Mouse (Mus musculus) forebrain, embryonic 11.5 days (tissue): ENCODE results near the gene Lipt1. TPM values are rescaled to one million over a fixed set of nuclear protein-coding genes. Genes with fewer than 3 reads are reported as not detected.
A peak's percentile ranks its signal among the peaks of the same experiment; 100 is the strongest.

Source experiments
- ATAC-seq: fragments of 200-750 bp; cut with Nextera tagmentation; replicated peaks from 2 replicates; pipeline ENCODE4 v1.8.0; 2017; ENCODE audit warnings: moderate TSS enrichment; ENCODE audit not compliant: low FRiP score
- DNase-seq: peaks from one replicate; pipeline ENCODE4 v3.0.0-alpha.2; 2017; ENCODE audit warnings: low spot score
- H3K27ac ChIP-seq: fragments of 300-500 bp; sonication (generic); 2 replicates; pipeline ENCODE4 v1.5.1; 2014; ENCODE audit warnings: low read depth, low read length
- H3K27me3 ChIP-seq: fragments of 300-500 bp; sonication (generic); 2 replicates; pipeline ENCODE4 v1.6.1; 2014; ENCODE audit warnings: mild to moderate bottlenecking, low read length, mixed read lengths; ENCODE audit not compliant: control insufficient read depth, insufficient read depth
- H3K36me3 ChIP-seq: fragments of 300-500 bp; sonication (generic); 2 replicates; pipeline ENCODE4 v1.6.1; 2014; ENCODE audit warnings: mild to moderate bottlenecking, low read length, moderate library complexity, mixed read lengths; ENCODE audit not compliant: control insufficient read depth, insufficient read depth
- H3K4me1 ChIP-seq: fragments of 300-500 bp; sonication (generic); replicated peaks from 2 replicates; pipeline ENCODE4 v1.6.1; 2014; ENCODE audit warnings: low read length, mixed read lengths; ENCODE audit not compliant: control insufficient read depth, insufficient read depth
- H3K4me2 ChIP-seq: fragments of 300-500 bp; sonication (generic); 2 replicates; pipeline ENCODE4 v1.6.1; 2014; ENCODE audit warnings: low read depth, mild to moderate bottlenecking, low read length, moderate library complexity, mixed read lengths; ENCODE audit not compliant: severe bottlenecking
- H3K4me3 ChIP-seq: fragments of 300-500 bp; sonication (generic); 2 replicates; pipeline ENCODE4 v1.5.1; 2014; ENCODE audit warnings: low read depth, low read length
- H3K9ac ChIP-seq: fragments of 300-500 bp; sonication (generic); 2 replicates; pipeline ENCODE4 v1.6.1; 2014; ENCODE audit warnings: low read length
- H3K9me3 ChIP-seq: fragments of 300-500 bp; sonication (generic); 2 replicates; pipeline ENCODE4 v1.6.1; 2016; ENCODE audit warnings: low read length, mixed read lengths; ENCODE audit not compliant: control insufficient read depth
- WGBS: fragments of 180-500 bp; shearing (Covaris S2); extraction: QIAGEN DNeasy Blood & Tissue Kit; methylation state at CpG from one replicate; pipeline ENCODE4 v1.1.7; 2014; 5-methylcytosine and 5-hydroxymethylcytosine counted together
- polyA plus RNA-seq: library from polyadenylated mRNA; unstranded; fragments of >200 nt; fragmentation: Nextera tagmentation; extraction: Ambion mirVana; gene quantifications from 2 replicates; pipeline ENCODE4 v1.2.1, GENCODE M21; 2014

Gene Lipt1
- polyA plus RNA-seq, 1 experiment from 2014 or later, result 9.1 TPM

- H3K9ac ChIP-seq, result no peak overlapping the region
- no peaks in the 10 kb centered on the region for H3K36me3 ChIP-seq
- no peaks in the 10 kb centered on the region for H3K9me3 ChIP-seq
- DNase-seq, result no peak
- H3K27ac ChIP-seq, result no peak overlapping the region
- H3K4me2 ChIP-seq, result no peak overlapping the region
- no peaks in the 10 kb centered on the region; the same call in 1 of the 2 replicates for H3K27me3 ChIP-seq
- no peak overlapping the region for H3K4me3 ChIP-seq
- no peaks in the 10 kb centered on the region; the same call in 1 of the 2 replicates for H3K4me1 ChIP-seq
- no peak for ATAC-seq
- WGBS, result 70% methylated on average over 10 of the region's 10 CpGs
These were observed 3.7 kb upstream of the Lipt1 start for GRCm38 (mm10) chr1:37867684-37868322.

DNA sequence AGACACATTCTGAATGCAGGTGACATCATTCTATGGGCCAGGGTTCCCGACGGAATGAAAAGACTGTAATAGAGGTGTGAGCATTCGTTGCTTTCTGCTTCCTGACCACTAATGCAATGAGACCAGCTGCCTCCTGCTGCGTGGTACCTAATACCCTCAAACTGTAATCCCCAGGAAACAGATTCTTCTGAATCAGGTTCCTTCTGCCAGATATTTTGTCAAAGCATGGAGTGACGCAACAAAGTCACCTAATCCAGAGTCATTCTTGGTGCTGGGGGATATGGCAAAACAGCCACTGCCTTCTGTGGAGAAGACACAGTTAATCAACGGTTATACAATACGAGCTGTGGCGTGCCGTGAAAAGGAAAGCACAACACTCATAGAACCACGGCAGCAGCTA lies 2.9 kb upstream of the Lipt1 start:
- H3K27ac ChIP-seq, result no peak overlapping the region
- no peak overlapping the region for H3K4me3 ChIP-seq
- no peak overlapping the region for H3K4me2 ChIP-seq
- no peak overlapping the region for H3K9ac ChIP-seq
- H3K9me3 ChIP-seq, result no peaks in the 10 kb centered on the region
- no peaks in the 10 kb centered on the region; the same call in 1 of the 2 replicates for H3K27me3 ChIP-seq
- DNase-seq, result no peak
- no peaks in the 10 kb centered on the region for H3K36me3 ChIP-seq
- WGBS, result 71% methylated on average over 10 of the region's 10 CpGs
- H3K4me1 ChIP-seq, result no peaks in the 10 kb centered on the region; the same call in 1 of the 2 replicates
- ATAC-seq, result no peak

- Histone ChIP-seq H3K36me3 (no peaks in the 10 kb centered on the region), H3K27ac (no peak overlapping the region), H3K27me3 (no peaks in the 10 kb centered on the region; the same call in 1 of the 2 replicates), H3K4me3 (no peak overlapping the region), H3K4me2 (no peak overlapping the region), H3K9ac (no peak overlapping the region), H3K9me3 (no peaks in the 10 kb centered on the region), H3K4me1 (no peaks in the 10 kb centered on the region; the same call in 1 of the 2 replicates)
- DNase-seq (no peak), ATAC-seq (no peak)
- WGBS, result 53% methylated on average over 2 of the region's 2 CpGs
These were observed 2.2 kb upstream of the Lipt1 start for GRCm38 (mm10) chr1:37869362-37869761.

DNA sequence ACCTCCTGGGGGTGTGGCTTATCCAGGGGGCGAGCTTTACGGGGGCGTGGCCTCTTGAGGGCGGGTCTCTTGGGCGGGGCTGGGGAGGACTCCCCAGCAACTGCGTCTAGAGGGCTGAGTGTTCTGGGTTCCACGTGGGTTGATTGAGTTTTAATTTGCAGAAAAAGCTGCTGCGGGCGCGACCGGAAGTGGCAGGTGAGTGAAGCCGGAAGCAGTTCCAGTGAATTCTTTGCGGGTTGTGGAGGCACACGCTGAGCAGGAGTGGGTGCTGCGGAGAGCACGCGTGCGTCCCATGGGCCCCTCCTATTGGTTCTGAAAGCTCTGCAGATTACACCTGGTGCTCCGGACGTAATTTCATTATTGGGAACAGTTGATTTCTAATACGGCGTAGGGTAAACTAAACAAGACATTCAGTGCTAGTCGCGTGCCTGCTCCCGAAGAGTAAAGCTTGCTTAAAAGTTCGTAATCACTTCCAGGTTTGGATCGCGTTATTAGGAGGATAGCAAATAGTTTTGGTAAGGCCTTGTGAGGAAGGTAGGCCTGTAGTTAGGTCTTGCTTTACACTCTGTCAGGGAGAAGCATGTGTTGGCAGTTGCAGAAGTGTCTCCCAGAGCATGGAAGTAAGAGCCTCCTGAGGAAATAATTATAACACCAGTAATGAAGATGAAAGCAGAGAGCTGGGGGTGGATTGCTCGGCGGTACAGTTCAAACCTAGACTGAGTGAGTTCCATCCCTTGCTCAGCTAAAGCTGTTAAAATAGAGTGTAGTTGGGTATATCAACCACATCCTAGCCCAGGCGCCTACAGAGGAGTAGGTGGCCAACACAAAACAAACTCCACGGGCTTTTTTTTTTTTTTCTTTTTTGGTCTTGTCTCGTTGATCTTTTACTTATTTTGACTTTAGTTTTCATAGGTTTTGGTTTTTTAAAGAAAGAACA lies 861 bp downstream of the Lipt1 start:
- peak; percentile 87 for DNase-seq
- 0 out of 2 replicates have a peak overlapping the region, but pooled peaks have one; percentile 12 for H3K27ac ChIP-seq
- 6% methylated on average over 33 of the region's 33 CpGs for WGBS

DNA sequence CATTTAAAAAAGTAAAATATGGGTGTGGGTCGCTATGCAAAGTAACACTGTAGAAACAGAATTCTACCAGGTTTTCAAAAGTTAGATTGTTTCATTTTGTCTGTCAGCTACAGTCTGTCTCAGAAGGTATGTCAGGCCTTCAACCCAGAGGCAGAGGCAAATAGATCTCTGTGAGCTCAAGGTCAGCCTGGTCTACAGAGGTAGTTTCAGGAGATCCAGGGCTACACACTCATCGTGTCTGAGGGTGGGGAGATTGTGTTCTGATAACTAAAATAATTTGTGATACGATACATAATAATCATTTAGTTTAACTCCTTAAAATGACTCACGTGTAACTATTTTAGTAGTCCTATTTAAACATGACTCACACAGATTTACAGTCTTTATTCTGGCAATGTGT lies 1.6 kb downstream of the Lipt1 start:
- WGBS, result 93% methylated on average over 4 of the region's 4 CpGs
- no peak overlapping the region for H3K9ac ChIP-seq
- ATAC-seq (no peak), DNase-seq (no peak)
- no peaks in the 10 kb centered on the region for H3K4me1 ChIP-seq
- no peak overlapping the region; the same call in 1 of the 2 replicates for H3K4me3 ChIP-seq
- no peak overlapping the region for H3K27ac ChIP-seq
- peak overlapping the region; percentile 61; the same call in 1 of the 2 replicates for H3K4me2 ChIP-seq
- H3K27me3 ChIP-seq, result no peaks in the 10 kb centered on the region; the same call in 1 of the 2 replicates
- H3K9me3 ChIP-seq, result peaks cover 7% of the 10 kb centered on the region; the same call in 1 of the 2 replicates
- H3K36me3 ChIP-seq, result peaks cover 8% of the 10 kb centered on the region; the same call in 1 of the 2 replicates

More for the DNA sequence above, 861 bp downstream of the Lipt1 start:
- H3K4me1 ChIP-seq, result no peaks in the 10 kb centered on the region
- peaks cover 8% of the 10 kb centered on the region; the same call in 1 of the 2 replicates for H3K36me3 ChIP-seq
- H3K4me3 ChIP-seq, result peak overlapping the region; percentile 45
- peak overlapping the region; percentile 61 for H3K4me2 ChIP-seq
- H3K27me3 ChIP-seq, result no peaks in the 10 kb centered on the region; the same call in 1 of the 2 replicates
- peaks cover 7% of the 10 kb centered on the region; the same call in 1 of the 2 replicates for H3K9me3 ChIP-seq
- peak overlapping the region; percentile 55 for H3K9ac ChIP-seq
- peak; percentile 88 for ATAC-seq

DNA sequence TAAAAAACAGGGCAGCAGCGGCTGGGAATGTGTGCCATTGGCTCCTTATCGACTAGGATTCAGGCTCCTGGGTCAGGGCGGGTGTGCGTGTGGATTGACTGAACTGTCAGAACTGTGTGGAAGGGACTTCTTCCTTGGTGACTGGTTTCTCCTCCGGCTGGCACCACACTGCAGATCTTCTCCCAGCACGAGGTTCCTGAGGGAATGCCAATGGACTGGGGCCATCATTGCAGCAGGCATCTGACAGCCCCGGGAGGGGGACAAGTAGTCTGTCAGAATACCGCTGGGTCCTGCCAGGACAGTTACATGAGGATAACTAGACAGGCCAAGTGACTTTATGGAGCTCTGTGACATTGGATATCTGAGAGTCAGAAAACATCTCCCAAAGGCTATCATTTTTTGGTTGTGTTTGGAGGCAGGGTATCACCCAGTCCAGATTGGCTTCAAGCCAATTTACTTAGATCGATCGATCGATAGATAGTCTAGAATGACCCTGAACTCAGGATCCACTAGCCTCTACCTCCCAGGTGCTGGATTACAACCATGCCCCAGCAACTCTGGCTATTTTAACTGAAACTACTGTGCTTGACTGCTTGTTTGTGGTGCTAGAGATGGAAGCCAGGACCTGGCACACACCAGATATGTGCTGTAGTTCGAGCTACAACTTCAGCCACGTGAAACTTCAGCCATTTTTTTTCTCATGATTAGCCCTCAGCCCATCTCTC lies 6.4 kb downstream of the Lipt1 start:
- WGBS, result 93% methylated on average over 13 of the region's 13 CpGs
- Histone ChIP-seq H3K4me2 (no peak overlapping the region), H3K36me3 (peaks cover 8% of the 10 kb centered on the region; the same call in 1 of the 2 replicates), H3K9me3 (peaks cover 7% of the 10 kb centered on the region; the same call in 1 of the 2 replicates), H3K4me1 (no peaks in the 10 kb centered on the region), H3K27ac (no peak overlapping the region), H3K27me3 (no peaks in the 10 kb centered on the region), H3K4me3 (no peak overlapping the region), H3K9ac (no peak overlapping the region)
- ATAC-seq (no peak), DNase-seq (no peak)

GRCm38 (mm10) chr1:37883411-37883810 lies 11.9 kb downstream of the Lipt1 start:
- Histone ChIP-seq H3K27me3 (no peaks in the 10 kb centered on the region), H3K9me3 (no peaks in the 10 kb centered on the region), H3K36me3 (no peaks in the 10 kb centered on the region), H3K27ac (no peak overlapping the region), H3K4me1 (no peaks in the 10 kb centered on the region), H3K4me3 (no peak overlapping the region), H3K4me2 (no peak overlapping the region), H3K9ac (no peak overlapping the region)
- ATAC-seq, result no peak
- DNase-seq, result no peak
- WGBS, result 90% methylated on average over 4 of the region's 4 CpGs

DNA sequence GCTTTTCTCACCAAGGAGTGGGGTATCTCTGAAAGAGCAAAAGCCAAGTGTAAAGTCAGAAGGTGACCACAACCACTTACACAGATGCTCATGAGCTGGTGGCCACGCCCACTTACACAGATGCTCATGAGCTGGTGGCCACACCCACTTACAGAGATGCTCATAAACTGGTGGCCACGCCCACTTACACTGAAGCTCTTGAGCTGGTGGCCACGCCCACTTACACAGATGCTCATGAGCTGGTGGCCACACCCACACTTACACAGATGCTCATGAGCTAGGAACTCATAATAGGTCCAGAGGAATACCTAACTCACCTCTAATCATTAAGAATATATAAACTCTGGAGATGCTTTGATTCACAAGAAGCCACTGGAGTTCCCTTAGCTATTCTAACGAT lies 12.9 kb downstream of the Lipt1 start:
- peaks cover 2% of the 10 kb centered on the region; the same call in 1 of the 2 replicates for H3K4me1 ChIP-seq
- H3K4me3 ChIP-seq, result no peak overlapping the region
- no peak overlapping the region for H3K27ac ChIP-seq
- no peaks in the 10 kb centered on the region for H3K36me3 ChIP-seq
- no peak for ATAC-seq
- no peak overlapping the region for H3K9ac ChIP-seq
- H3K27me3 ChIP-seq, result no peaks in the 10 kb centered on the region
- H3K4me2 ChIP-seq, result no peak overlapping the region
- H3K9me3 ChIP-seq, result no peaks in the 10 kb centered on the region
- DNase-seq, result no peak
- WGBS, result 79% methylated on average over 4 of the region's 4 CpGs
